Mouse (Mus musculus) v-Abl transformed pro-B cells (cell line): ENCODE data around the gene Dct.

Experiments
- in situ Hi-C, 2 experiments: fragments of 400-800 bp; cut with MboI; formaldehyde crosslinking; loops; one replicate each; pipeline ENCODE4 v1.15.1; 2025; ENCODE audit not compliant: unreplicated experiment in 2 of 2

Gene Dct

DNA sequence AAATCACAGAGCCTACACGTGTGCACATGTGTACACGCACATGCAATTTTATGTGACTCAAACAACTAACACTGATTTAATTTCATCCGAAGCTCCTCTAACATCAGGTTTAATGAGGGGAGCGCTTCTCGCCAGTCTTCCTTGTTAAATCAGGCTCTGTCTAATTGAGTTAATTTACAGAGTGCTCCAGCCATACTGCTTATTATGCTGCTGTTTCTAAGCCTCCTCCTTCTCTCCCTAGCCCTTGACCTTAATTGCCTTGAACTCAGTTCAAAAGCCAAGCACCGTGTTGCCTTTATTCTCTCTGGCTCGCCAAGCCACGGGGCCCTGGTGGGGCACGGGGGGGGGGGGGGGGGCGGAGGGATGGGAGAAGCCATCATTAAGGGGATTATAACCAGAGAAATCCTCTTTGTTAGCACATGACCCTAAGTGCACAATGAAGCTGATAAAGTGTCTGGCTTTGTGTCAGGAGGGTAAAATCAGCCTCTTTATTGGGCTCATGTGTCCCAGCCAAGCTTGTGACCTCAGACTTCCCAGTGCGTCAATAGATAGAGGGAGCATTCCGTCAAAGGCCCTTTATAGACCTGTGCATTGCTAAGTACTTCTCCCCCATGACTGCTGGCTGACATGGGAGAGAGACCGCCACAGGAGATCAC is at the start of gene Dct:
Gene Dct, minus strand, starts transcription at position 270 of the 656 bp plus-strand sequence.
- in situ Hi-C loops = no loop called here

- in situ Hi-C loops = no loop called here
Measured at GRCm38 (mm10) chr14:118101227-118101990, 49.4 kb upstream of the Dct start.

- in situ Hi-C loops = no loop called here
Measured at GRCm38 (mm10) chr14:118098265-118098664, 46.2 kb upstream of the Dct start.

- in situ Hi-C loops = loop anchor here in 1 of 2 experiments (5.0 kb wide), 1 partner anchor 47 kb away; the partner anchor contains the start of gene Gpr180
Measured at GRCm38 (mm10) chr14:118089806-118090392, 37.9 kb upstream of the Dct start.

GRCm38 (mm10) chr14:118089215-118089805 is 37.3 kb upstream of the Dct start:
- in situ Hi-C loops = loop anchor here in 1 of 2 experiments (5.0 kb wide), 1 partner anchor 48 kb away; the partner anchor contains the start of gene Gpr180

GRCm38 (mm10) chr14:118088437-118089207 is 36.6 kb upstream of the Dct start:
- in situ Hi-C loops = loop anchor here in 1 of 2 experiments (5.0 kb wide), 1 partner anchor 49 kb away; the partner anchor contains the start of gene Gpr180

GRCm38 (mm10) chr14:118086271-118087035 is 34.4 kb upstream of the Dct start:
- in situ Hi-C loops = loop anchor here in 1 of 2 experiments (5.0 kb wide), 1 partner anchor 51 kb away; the partner anchor contains the start of gene Gpr180

DNA sequence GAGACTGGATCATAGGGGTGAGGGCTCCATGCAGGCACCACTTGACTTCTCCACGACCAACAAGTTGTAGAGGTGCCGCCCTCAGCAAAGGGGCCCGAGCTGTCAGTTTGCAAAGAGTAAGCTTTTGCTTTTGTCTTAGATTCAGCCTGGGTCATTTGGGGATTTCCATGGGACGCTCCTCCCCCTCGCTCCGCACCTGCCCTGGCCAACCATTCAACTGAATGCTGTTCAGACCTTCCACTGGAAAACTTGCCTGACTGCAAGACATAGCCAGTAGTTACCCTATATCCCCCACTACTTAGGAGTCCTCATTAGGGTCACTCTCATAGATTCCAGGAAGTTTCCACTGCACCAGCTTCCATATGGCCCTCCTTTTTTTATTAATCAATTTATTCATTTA is 31.8 kb upstream of the Dct start:
- in situ Hi-C loops = no loop called here

GRCm38 (mm10) chr14:118080606-118081005 is 28.6 kb upstream of the Dct start:
- in situ Hi-C loops = no loop called here

DNA sequence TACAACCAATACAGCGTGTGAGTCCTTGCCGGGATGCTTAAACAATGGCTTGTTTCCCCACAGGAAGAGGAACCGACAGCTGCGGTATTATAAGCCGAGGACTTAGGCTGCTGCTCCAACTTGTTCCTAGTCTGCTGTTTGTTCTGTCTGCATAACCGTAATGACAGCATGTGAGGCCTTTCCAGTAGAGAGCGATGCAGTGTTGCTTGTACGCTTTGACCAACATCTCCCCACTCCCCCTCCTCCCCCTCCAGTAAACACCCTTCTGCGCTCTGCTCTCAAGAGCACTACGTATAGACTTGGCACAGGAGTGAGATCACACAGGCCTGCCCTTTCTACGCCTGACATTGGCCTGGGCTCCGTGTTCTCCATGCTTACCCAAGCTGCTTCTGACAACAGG is 18.1 kb upstream of the Dct start:
- in situ Hi-C loops = no loop called here

DNA sequence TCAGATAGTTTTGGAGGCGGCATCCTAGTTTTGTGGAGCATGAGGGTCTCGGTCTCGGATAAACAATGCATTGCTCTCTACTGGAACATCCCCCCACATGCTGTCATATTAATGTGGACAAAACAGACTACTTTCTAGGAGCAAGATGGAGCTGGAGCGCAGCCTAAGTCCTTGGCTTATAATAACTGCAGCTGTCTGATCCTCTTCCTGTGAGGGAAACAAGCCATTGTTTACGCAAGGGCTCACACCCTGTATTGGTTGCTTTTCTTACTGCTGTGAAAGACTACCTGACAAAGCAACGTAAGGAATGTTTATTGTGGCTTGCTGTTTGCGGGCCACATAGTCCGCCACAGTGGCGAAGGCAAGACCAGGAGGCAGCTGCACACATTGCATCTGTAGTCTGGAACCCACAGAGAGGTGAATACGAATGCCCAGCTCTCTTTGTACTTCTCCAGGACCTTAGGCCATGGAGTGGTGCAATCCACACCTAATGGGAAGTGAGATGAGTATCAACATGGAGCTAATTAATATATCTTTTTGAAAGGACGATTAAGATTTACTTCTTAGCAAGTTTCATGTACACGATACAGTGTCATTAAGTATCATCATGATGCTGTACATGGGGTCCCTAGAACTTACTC is 17.5 kb upstream of the Dct start:
- in situ Hi-C loops = no loop called here

GRCm38 (mm10) chr14:118061766-118062432 is 9.9 kb upstream of the Dct start:
- in situ Hi-C loops = no loop called here

DNA sequence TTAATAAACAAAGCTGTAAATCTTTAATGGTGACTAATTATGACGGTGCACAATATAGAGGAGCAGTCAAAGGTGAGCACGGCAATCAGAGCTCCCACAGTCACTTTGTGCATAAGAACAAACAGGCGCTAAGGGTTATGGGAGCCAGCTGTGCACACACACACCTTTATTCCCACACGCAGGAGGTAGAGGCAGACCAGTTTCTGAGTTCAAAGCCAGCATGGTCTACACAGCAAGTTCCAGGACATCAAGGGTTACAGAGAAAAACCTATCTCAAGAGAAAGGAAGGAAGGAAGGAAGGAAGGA is 6.5 kb upstream of the Dct start:
- in situ Hi-C loops = no loop called here

GRCm38 (mm10) chr14:118057696-118058580 is 5.9 kb upstream of the Dct start:
- in situ Hi-C loops = no loop called here

DNA sequence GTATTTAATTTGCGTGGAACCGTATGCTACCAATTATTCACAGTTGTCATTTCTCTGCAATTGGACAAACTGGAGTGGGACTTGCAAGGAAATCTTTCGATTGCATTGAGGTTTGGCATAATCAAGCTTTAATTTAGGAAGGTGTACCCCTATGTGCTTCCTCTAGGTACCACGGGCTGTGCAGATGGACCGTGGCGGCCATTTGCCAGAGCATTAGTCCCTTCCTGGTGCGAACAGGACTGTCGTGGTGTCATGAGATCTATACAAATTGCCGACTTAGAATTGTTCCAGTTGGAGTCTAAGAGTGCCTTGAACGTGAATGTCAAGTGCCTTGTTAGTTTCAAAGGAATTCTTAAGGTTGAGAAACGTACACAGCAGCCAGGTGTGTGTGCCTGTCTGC is 726 bp upstream of the Dct start:
- in situ Hi-C loops = no loop called here

DNA sequence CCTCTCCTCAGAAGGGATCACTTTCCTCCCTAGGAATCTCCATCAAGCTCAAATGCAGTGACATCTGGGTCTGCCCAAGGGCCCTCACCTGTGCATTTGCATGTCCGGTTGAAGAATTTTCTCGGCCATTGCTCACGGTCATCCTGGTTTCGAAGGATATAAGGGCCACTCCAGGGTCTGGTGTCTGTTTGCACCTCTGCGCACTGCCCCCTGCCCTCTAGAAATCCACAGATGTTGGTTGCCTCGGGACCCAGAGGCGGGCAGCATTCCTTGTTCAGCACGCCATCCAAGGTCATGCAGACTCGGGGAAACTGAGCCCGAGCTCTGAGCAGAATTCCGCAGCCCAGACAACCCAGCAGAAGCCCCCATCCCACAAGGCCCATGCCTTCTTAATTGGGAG is 648 bp downstream of the Dct start:
- in situ Hi-C loops = no loop called here

GRCm38 (mm10) chr14:118050990-118051389 is 1.1 kb downstream of the Dct start:
- in situ Hi-C loops = no loop called here

- in situ Hi-C loops = no loop called here
Measured at GRCm38 (mm10) chr14:118050431-118050830, 1.6 kb downstream of the Dct start.
